Mouse (Mus musculus): ENCODE measurements at regions not wholly inside any gene's neighbourhood (a gene's known extent, or its start where the extent isn't known, plus 50 kb on each side); places are given as distances from the start of the nearest gene placed in this dataset.

- TF ChIP-seq CTCF (IDR thresholded peaks at IDR 0.05; ENCODE audit: borderline replicate concordance, extremely low read depth, insufficient read depth, insufficient read length) (no peak), POLR2A (IDR thresholded peaks at IDR 0.05; ENCODE audit: borderline replicate concordance, extremely low read depth, insufficient read depth, insufficient read length, poor library complexity, severe bottlenecking) (no peak)
Observed at GRCm38 (mm10) chr15:31815551-31815950, 213.9 kb downstream of the Fam173b start.
